Mouse (Mus musculus): ENCODE data around the gene Cd274.

DNA sequence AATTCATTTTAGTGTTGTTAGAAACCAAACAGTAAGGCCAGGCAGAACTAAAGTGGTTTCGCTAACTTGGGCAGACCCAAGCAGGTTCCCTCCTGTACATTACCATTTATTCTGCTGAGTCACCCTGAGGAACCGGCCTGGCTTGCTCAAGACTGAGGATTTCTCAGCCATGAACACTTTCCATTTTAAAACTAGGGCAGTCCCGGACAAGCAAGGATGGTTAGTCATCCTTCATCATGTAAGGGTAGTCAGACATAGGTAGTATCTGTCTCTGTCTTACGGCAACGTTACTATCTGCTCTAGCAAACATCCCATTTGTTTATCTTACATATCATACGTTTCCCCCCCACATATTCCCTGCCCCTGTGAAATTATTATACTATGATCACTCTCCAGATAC is 17.7 kb downstream of the Cd274 start:
- no peak for TF ChIP-seq POLR2A (IDR thresholded peaks at IDR 0.05; ENCODE audit: insufficient read depth, low read depth, low read length)
- no peak for TF ChIP-seq CTCF (IDR thresholded peaks at IDR 0.05; ENCODE audit: insufficient read depth, low read depth, low read length)
